Mouse (Mus musculus) lung, postnatal 0 days (tissue): Measurements from ENCODE around the gene Scfd2.

Experiments
- CTCF ChIP-seq: IDR thresholded peaks from 2 replicates; pipeline ENCODE4 v1.5.1; 2016; ENCODE audit warnings: antibody characterized with exemption, mild to moderate bottlenecking
- EP300 ChIP-seq: IDR thresholded peaks from 2 replicates; pipeline ENCODE4 v1.6.1; 2016; ENCODE audit warnings: antibody characterized with exemption, mild to moderate bottlenecking, control low read depth

GRCm38 (mm10) chr5:74163141-74163540 is 368.4 kb downstream of the Scfd2 start:
- TF ChIP-seq CTCF, result no peak
- no peak for TF ChIP-seq EP300
